Mouse (Mus musculus) intestine, postnatal 0 days (tissue): ENCODE measurements at regions not wholly inside any gene's neighbourhood (a gene's known extent, or its start where the extent isn't known, plus 50 kb on each side); places are given as distances from the start of the nearest gene placed in this dataset.

ENCODE experiments used
- ATAC-seq: fragments of 200-750 bp; cut with Nextera tagmentation; 2 replicates; pipeline ENCODE4 v1.8.0; 2017; ENCODE audit warnings: mild to moderate bottlenecking, moderate TSS enrichment, moderate library complexity
- H3K27ac ChIP-seq: fragments of 300-500 bp; sonication (generic); 2 replicates; pipeline ENCODE4 v1.5.1; 2014; ENCODE audit warnings: mild to moderate bottlenecking, low read depth, low read length, moderate library complexity
- H3K27me3 ChIP-seq: fragments of 300-500 bp; sonication (generic); replicated peaks from 2 replicates; pipeline ENCODE4 v1.6.1; 2014; ENCODE audit warnings: low read length, mixed read lengths; ENCODE audit not compliant: control insufficient read depth, insufficient read depth
- H3K36me3 ChIP-seq: fragments of 300-500 bp; sonication (generic); 2 replicates; pipeline ENCODE4 v1.6.1; 2014; ENCODE audit warnings: mild to moderate bottlenecking, moderate library complexity; ENCODE audit not compliant: control insufficient read depth, insufficient read depth
- H3K4me1 ChIP-seq: fragments of 300-500 bp; sonication (generic); replicated peaks from 2 replicates; pipeline ENCODE4 v1.6.1; 2014; ENCODE audit warnings: antibody characterized with exemption, low read length, mixed read lengths; ENCODE audit not compliant: control insufficient read depth, insufficient read depth
- H3K4me2 ChIP-seq: fragments of 300-500 bp; sonication (generic); replicated peaks from 2 replicates; pipeline ENCODE4 v1.6.1; 2014; ENCODE audit warnings: low read depth, mild to moderate bottlenecking, moderate library complexity
- H3K4me3 ChIP-seq: fragments of 300-500 bp; sonication (generic); 2 replicates; pipeline ENCODE4 v1.5.1; 2014; ENCODE audit warnings: low read depth, low read length
- H3K9ac ChIP-seq: fragments of 300-500 bp; sonication (generic); 2 replicates; pipeline ENCODE4 v1.6.1; 2014; ENCODE audit warnings: mild to moderate bottlenecking, low read depth, low read length
- H3K9me3 ChIP-seq: fragments of 300-500 bp; sonication (generic); 2 replicates; pipeline ENCODE4 v1.6.1; 2016; ENCODE audit warnings: mixed run types; ENCODE audit not compliant: control insufficient read depth
- CTCF ChIP-seq: sonication (generic); IDR thresholded peaks from 2 replicates; pipeline ENCODE4 v1.5.1; 2016; ENCODE audit warnings: low read depth, mild to moderate bottlenecking, control low read depth, antibody characterized with exemption, moderate library complexity
- WGBS: fragments of 180-500 bp; shearing (Covaris S2); extraction: QIAGEN DNeasy Blood & Tissue Kit; methylation state at CpG from one replicate; pipeline ENCODE4 v1.1.7; 2014; 5-methylcytosine and 5-hydroxymethylcytosine counted together

DNA sequence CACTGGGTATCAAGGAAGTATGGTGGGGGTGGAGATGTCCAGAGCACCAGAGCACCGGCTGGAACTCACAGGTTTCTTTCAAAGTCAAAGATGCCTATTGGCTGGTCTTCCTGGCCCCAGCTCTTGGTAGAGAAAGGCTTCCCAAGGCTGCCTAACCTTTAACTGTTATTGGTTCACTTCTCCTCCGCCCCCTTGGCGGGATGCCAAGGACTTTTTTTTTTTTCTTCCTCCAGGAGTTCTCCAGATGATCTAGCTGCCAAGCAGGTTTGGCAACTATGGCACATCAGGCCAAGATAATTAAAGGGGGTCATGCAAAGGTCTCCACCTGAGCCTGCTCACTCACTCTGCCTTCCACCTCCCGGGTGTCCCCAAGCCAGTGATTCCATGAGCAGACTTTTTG lies 67.5 kb downstream of the Sc5d start:
- Histone ChIP-seq H3K27me3 (no peaks in the 10 kb centered on the region), H3K9me3 (no peaks in the 10 kb centered on the region)
- 36% methylated on average over 4 of the region's 4 CpGs for WGBS

DNA sequence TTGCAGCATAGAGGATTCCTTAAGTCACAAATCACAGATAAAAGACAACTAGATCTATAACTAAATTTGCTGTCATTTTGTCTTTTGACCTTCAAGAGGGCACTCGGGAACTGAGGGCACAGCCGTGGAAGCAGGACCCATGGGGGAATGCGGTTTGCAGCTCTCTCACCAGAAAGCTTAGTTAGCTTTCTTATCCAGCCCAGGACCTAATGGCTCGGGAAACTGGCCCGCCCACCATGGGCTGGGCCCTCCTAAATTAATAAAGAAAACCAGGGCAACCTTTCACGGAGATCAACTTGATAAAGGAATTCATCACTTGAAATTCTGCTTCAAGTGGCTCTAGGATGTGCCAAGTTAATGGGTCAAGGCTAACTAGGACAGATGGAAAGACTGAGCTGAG lies 67.9 kb downstream of the Sc5d start:
- peak overlapping the region; percentile 11; the same call in 1 of the 2 replicates for H3K4me3 ChIP-seq

More for the DNA sequence above, 67.5 kb downstream of the Sc5d start:
- H3K4me3 ChIP-seq, result 0 out of 2 replicates have a peak overlapping the region, but pooled peaks have one; percentile 11
- no peak overlapping the region for H3K9ac ChIP-seq
- H3K4me2 ChIP-seq, result no peak overlapping the region
- H3K36me3 ChIP-seq, result no peaks in the 10 kb centered on the region
- H3K4me1 ChIP-seq, result peaks cover 4% of the 10 kb centered on the region; the same call in 1 of the 2 replicates
- peak; percentile 92 for ATAC-seq
- H3K27ac ChIP-seq, result no peak overlapping the region
- TF ChIP-seq CTCF, result no peak

DNA sequence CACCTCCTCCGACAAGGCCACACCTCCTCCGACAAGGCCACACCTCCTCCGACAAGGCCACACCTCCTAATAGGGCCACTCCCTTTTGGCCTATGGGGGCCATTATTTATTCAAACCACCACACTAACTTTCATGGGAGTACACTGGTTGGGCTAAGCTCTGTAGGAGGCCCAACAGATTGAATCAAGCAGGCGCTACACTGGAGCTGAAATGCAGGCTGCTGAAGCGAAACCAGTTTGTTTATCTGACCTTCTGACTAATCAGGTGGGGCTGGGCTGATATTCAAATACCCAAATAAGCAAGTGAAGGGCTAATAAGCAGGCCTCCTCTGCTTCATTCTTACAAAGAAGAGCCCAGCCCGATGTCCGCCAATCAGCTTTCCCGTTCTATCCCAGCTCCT lies 68.4 kb downstream of the Sc5d start:
- no peak for TF ChIP-seq CTCF
- H3K4me3 ChIP-seq, result peak overlapping the region; percentile 11; the same call in 1 of the 2 replicates
- H3K36me3 ChIP-seq, result no peaks in the 10 kb centered on the region
- no peaks in the 10 kb centered on the region for H3K27me3 ChIP-seq
- H3K9me3 ChIP-seq, result no peaks in the 10 kb centered on the region
- peaks cover 4% of the 10 kb centered on the region; the same call in 1 of the 2 replicates for H3K4me1 ChIP-seq
- 51% methylated on average over 8 of the region's 8 CpGs for WGBS
- H3K9ac ChIP-seq, result no peak overlapping the region
- peak overlapping the region; percentile 57 for H3K27ac ChIP-seq
- peak overlapping the region; percentile 51 for H3K4me2 ChIP-seq
- ATAC-seq, result peak; percentile 39; the same call in 1 of the 2 replicates

More for the DNA sequence above, 67.9 kb downstream of the Sc5d start:
- ATAC-seq, result peak; percentile 26
- peaks cover 4% of the 10 kb centered on the region; the same call in 1 of the 2 replicates for H3K4me1 ChIP-seq
- WGBS, result 55% methylated on average over 6 of the region's 6 CpGs
- H3K36me3 ChIP-seq, result no peaks in the 10 kb centered on the region
- H3K4me2 ChIP-seq, result peak overlapping the region; percentile 51
- no peaks in the 10 kb centered on the region for H3K27me3 ChIP-seq
- H3K9me3 ChIP-seq, result no peaks in the 10 kb centered on the region
- peak overlapping the region; percentile 57 for H3K27ac ChIP-seq
- no peak for TF ChIP-seq CTCF
- H3K9ac ChIP-seq, result no peak overlapping the region

DNA sequence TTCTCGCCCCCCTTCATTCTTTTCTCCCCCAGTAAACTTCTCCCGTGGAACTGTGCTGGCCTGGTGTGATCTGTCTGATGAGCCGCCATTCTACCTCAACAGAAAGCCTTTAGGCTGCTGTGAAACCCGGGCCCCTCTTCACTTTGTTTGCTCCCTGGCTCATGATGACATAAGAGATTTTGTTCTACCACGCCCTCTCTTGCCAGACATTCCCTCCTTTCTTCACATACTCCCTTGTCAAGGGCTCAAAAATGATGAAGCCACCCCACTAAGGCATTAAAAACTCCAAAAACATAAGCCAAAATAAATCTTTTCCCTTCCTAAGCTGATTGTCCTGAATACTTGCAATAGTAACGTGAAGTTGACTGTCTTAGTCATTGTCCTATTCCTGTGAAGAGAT lies 69.1 kb downstream of the Sc5d start:
- ATAC-seq, result no peak
- Histone ChIP-seq H3K4me1 (peaks cover 4% of the 10 kb centered on the region; the same call in 1 of the 2 replicates), H3K9ac (no peak overlapping the region), H3K9me3 (no peaks in the 10 kb centered on the region), H3K27ac (no peak overlapping the region), H3K36me3 (no peaks in the 10 kb centered on the region), H3K4me2 (no peak overlapping the region), H3K27me3 (no peaks in the 10 kb centered on the region), H3K4me3 (no peak overlapping the region)
- 82% methylated on average over 6 of the region's 6 CpGs for WGBS
- TF ChIP-seq CTCF, result no peak

DNA sequence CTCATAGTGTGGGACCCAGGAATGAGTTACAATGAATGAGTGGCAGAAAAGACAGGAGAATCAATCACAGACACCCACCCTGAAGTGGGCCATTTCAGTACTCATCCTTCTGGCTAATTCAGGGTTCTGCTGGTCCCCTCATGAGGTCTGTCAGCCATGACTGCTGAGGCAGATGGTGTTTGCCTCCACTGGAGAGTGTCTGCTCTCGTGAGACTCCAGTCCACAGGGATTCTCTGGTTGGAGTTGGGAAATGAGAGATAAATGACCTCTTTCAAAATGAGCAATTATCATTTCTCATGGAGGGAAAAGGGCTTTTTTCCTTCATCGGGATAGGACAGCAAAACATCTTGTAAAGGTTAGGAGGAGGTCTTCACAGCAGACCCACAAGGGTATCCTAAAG lies 69.9 kb downstream of the Sc5d start:
- 73% methylated on average over 2 of the region's 2 CpGs for WGBS
- Histone ChIP-seq H3K9ac (no peak overlapping the region), H3K36me3 (no peaks in the 10 kb centered on the region), H3K4me1 (peaks cover 4% of the 10 kb centered on the region; the same call in 1 of the 2 replicates), H3K4me3 (no peak overlapping the region), H3K27ac (no peak overlapping the region), H3K27me3 (no peaks in the 10 kb centered on the region), H3K4me2 (no peak overlapping the region), H3K9me3 (no peaks in the 10 kb centered on the region)
- no peak for TF ChIP-seq CTCF
- ATAC-seq, result no peak

DNA sequence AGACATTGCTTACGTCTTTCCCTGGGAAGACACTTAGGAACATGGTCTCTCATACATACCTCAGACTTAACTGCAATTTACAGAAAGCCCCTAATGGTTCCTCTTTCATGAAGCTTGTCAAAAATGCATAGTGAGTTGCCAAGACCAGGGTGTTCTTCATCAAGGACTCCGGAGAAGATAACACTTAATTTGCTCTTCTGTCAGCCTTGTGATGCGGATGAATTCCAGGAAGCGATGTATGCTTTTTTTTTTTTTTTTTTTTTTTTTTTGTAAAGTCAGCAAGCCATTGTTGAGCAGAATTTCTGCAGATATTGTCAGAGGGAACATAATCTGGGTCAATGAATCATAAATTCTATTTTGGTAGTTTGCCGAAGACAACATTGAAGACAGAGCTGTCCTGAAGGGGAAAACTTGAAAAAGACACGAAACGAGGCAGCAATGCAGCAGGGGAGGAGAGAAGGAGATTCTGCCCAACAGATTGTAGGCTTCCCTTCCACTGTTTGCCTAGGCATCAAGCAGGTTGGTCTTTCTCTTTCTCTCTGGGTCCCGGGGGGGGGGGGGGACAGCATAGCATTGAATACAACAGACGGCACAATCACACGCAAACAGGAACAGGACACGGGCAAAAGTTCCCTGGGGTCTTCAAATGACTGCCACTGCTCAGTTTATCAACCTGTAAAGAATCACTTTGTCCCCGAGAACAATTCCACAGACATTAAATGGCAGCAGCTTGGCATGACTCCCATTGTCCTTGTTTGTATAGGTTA lies 69.1 kb upstream of the Sorl1 start:
- 70% methylated on average over 12 of the region's 12 CpGs for WGBS
- no peak for ATAC-seq

More for the DNA sequence above, 69.1 kb upstream of the Sorl1 start:
- Histone ChIP-seq H3K4me2 (no peak overlapping the region), H3K4me3 (no peak overlapping the region), H3K9me3 (no peaks in the 10 kb centered on the region), H3K9ac (no peak overlapping the region), H3K27ac (no peak overlapping the region), H3K4me1 (peaks cover 4% of the 10 kb centered on the region; the same call in 1 of the 2 replicates), H3K27me3 (no peaks in the 10 kb centered on the region), H3K36me3 (no peaks in the 10 kb centered on the region)
- no peak for TF ChIP-seq CTCF
